Mouse (Mus musculus) forebrain, embryonic 16.5 days (tissue): ENCODE results near the gene Cnst. TPM values are rescaled to one million over a fixed set of nuclear protein-coding genes. Genes with fewer than 3 reads are reported as not detected.

Source experiments
- ATAC-seq: fragments of 200-750 bp; cut with Nextera tagmentation; 2 replicates; pipeline ENCODE4 v1.8.0; 2017; ENCODE audit warnings: mild to moderate bottlenecking, moderate library complexity
- H3K27ac ChIP-seq: fragments of 300-500 bp; sonication (generic); 2 replicates; pipeline ENCODE4 v1.5.1; 2014; ENCODE audit warnings: low read length, control low read depth
- H3K27me3 ChIP-seq: fragments of 300-500 bp; sonication (generic); replicated peaks from 2 replicates; pipeline ENCODE4 v1.6.1; 2014; ENCODE audit warnings: low read length; ENCODE audit not compliant: control insufficient read depth, insufficient read depth
- H3K36me3 ChIP-seq: fragments of 300-500 bp; sonication (generic); 2 replicates; pipeline ENCODE4 v1.6.1; 2014; ENCODE audit not compliant: control insufficient read depth, insufficient read depth
- H3K4me1 ChIP-seq: fragments of 300-500 bp; sonication (generic); replicated peaks from 2 replicates; pipeline ENCODE4 v1.6.1; 2014; ENCODE audit warnings: low read length; ENCODE audit not compliant: control insufficient read depth, insufficient read depth
- H3K4me2 ChIP-seq: fragments of 300-500 bp; sonication (generic); 2 replicates; pipeline ENCODE4 v1.6.1; 2014; ENCODE audit warnings: mild to moderate bottlenecking, low read length, control low read depth
- H3K4me3 ChIP-seq: fragments of 300-500 bp; sonication (generic); replicated peaks from 2 replicates; pipeline ENCODE4 v1.5.1; 2014; ENCODE audit warnings: mild to moderate bottlenecking, low read length, control low read depth
- H3K9ac ChIP-seq: fragments of 300-500 bp; sonication (generic); replicated peaks from 2 replicates; pipeline ENCODE4 v1.6.1; 2014; ENCODE audit warnings: low read depth, low read length, control low read depth
- H3K9me3 ChIP-seq: fragments of 300-500 bp; sonication (generic); 2 replicates; pipeline ENCODE4 v1.6.1; 2016; ENCODE audit warnings: low read length; ENCODE audit not compliant: control insufficient read depth
- WGBS: fragments of 180-500 bp; shearing (Covaris S2); extraction: QIAGEN DNeasy Blood & Tissue Kit; methylation state at CpG from one replicate; pipeline ENCODE4 v1.1.7; 2014; 5-methylcytosine and 5-hydroxymethylcytosine counted together
- polyA plus RNA-seq: library from polyadenylated mRNA; unstranded; fragments of >200 nt; fragmentation: Nextera tagmentation; extraction: Ambion mirVana; gene quantifications from 2 replicates; pipeline ENCODE4 v1.2.1, GENCODE M21; 2015

Cnst gene
- polyA plus RNA-seq, 1 experiment from 2014 or later = 32.4 TPM

- ATAC-seq = no peak
These were observed 5.8 kb downstream of the Cnst start for GRCm38 (mm10) chr1:179551921-179552320.

GRCm38 (mm10) chr1:179552751-179553150 is 6.6 kb downstream of the Cnst start:
- no peaks in the 10 kb centered on the region for H3K27me3 ChIP-seq
- H3K27ac ChIP-seq = no peak overlapping the region
- H3K9ac ChIP-seq = no peak overlapping the region
- H3K36me3 ChIP-seq = no peaks in the 10 kb centered on the region; the same call in 1 of the 2 replicates
- H3K4me3 ChIP-seq = no peak overlapping the region
- no peak overlapping the region for H3K4me2 ChIP-seq
- no peak for ATAC-seq
- no peaks in the 10 kb centered on the region for H3K9me3 ChIP-seq
- 48% methylated on average over 7 of the region's 7 CpGs for WGBS
- H3K4me1 ChIP-seq = peaks cover 14% of the 10 kb centered on the region

More at GRCm38 (mm10) chr1:179551921-179552320, 5.8 kb downstream of the Cnst start:
- Histone ChIP-seq H3K9ac (no peak overlapping the region), H3K4me1 (peaks cover 21% of the 10 kb centered on the region), H3K4me2 (no peak overlapping the region), H3K27ac (no peak overlapping the region), H3K27me3 (no peaks in the 10 kb centered on the region), H3K9me3 (no peaks in the 10 kb centered on the region), H3K4me3 (no peak overlapping the region), H3K36me3 (no peaks in the 10 kb centered on the region; the same call in 1 of the 2 replicates)
- WGBS = 84% methylated on average over 4 of the region's 4 CpGs

GRCm38 (mm10) chr1:179553197-179553948 is 7.2 kb downstream of the Cnst start:
- H3K9me3 ChIP-seq = no peaks in the 10 kb centered on the region
- WGBS = 58% methylated on average over 5 of the region's 5 CpGs
- H3K4me3 ChIP-seq = no peak overlapping the region
- no peak for ATAC-seq
- no peaks in the 10 kb centered on the region; the same call in 1 of the 2 replicates for H3K36me3 ChIP-seq
- H3K4me2 ChIP-seq = no peak overlapping the region
- H3K4me1 ChIP-seq = peaks cover 9% of the 10 kb centered on the region
- H3K9ac ChIP-seq = no peak overlapping the region
- H3K27me3 ChIP-seq = no peaks in the 10 kb centered on the region
- H3K27ac ChIP-seq = no peak overlapping the region

- Histone ChIP-seq H3K9ac (no peak overlapping the region), H3K9me3 (no peaks in the 10 kb centered on the region), H3K27me3 (no peaks in the 10 kb centered on the region), H3K36me3 (no peaks in the 10 kb centered on the region; the same call in 1 of the 2 replicates), H3K4me3 (no peak overlapping the region), H3K4me1 (0 out of 2 replicates have a peak, but pooled peaks cover 8% of the 10 kb centered on the region), H3K27ac (no peak overlapping the region), H3K4me2 (no peak overlapping the region)
- 87% methylated on average over 4 of the region's 4 CpGs for WGBS
- no peak for ATAC-seq
These were observed 7.8 kb downstream of the Cnst start for GRCm38 (mm10) chr1:179553949-179554347.

GRCm38 (mm10) chr1:179556921-179557320 is 10.8 kb downstream of the Cnst start:
- Histone ChIP-seq H3K9me3 (no peaks in the 10 kb centered on the region), H3K36me3 (no peaks in the 10 kb centered on the region), H3K4me3 (no peak overlapping the region), H3K4me2 (no peak overlapping the region), H3K9ac (no peak overlapping the region), H3K27ac (no peak overlapping the region), H3K4me1 (0 out of 2 replicates have a peak, but pooled peaks cover 2% of the 10 kb centered on the region), H3K27me3 (no peaks in the 10 kb centered on the region)
- ATAC-seq = no peak
- 82% methylated on average over 3 of the region's 3 CpGs for WGBS

GRCm38 (mm10) chr1:179559446-179560194 is 13.4 kb downstream of the Cnst start:
- no peak for ATAC-seq
- H3K4me1 ChIP-seq = no peaks in the 10 kb centered on the region
- no peaks in the 10 kb centered on the region for H3K36me3 ChIP-seq
- no peaks in the 10 kb centered on the region for H3K27me3 ChIP-seq
- H3K27ac ChIP-seq = no peak overlapping the region
- 78% methylated on average over 11 of the region's 11 CpGs for WGBS
- no peak overlapping the region for H3K4me2 ChIP-seq
- H3K9ac ChIP-seq = no peak overlapping the region
- H3K4me3 ChIP-seq = no peak overlapping the region
- no peaks in the 10 kb centered on the region for H3K9me3 ChIP-seq

GRCm38 (mm10) chr1:179560845-179561430 is 14.8 kb downstream of the Cnst start:
- WGBS = 90% methylated on average over 6 of the region's 6 CpGs

GRCm38 (mm10) chr1:179563211-179563610 is 17.0 kb downstream of the Cnst start:
- 86% methylated on average over 4 of the region's 4 CpGs for WGBS
- ATAC-seq = no peak
- Histone ChIP-seq H3K36me3 (no peaks in the 10 kb centered on the region), H3K27me3 (no peaks in the 10 kb centered on the region), H3K4me3 (no peak overlapping the region), H3K4me2 (no peak overlapping the region), H3K4me1 (0 out of 2 replicates have a peak, but pooled peaks cover 5% of the 10 kb centered on the region), H3K27ac (no peak overlapping the region), H3K9me3 (no peaks in the 10 kb centered on the region), H3K9ac (no peak overlapping the region)

More at GRCm38 (mm10) chr1:179560845-179561430, 14.8 kb downstream of the Cnst start:
- H3K27ac ChIP-seq = no peak overlapping the region
- H3K36me3 ChIP-seq = no peaks in the 10 kb centered on the region
- no peak for ATAC-seq
- no peak overlapping the region for H3K4me3 ChIP-seq
- no peak overlapping the region for H3K9ac ChIP-seq
- H3K9me3 ChIP-seq = no peaks in the 10 kb centered on the region
- no peaks in the 10 kb centered on the region for H3K4me1 ChIP-seq
- no peaks in the 10 kb centered on the region for H3K27me3 ChIP-seq
- H3K4me2 ChIP-seq = no peak overlapping the region

- H3K4me2 ChIP-seq = no peak overlapping the region
- H3K27me3 ChIP-seq = no peaks in the 10 kb centered on the region
- 88% methylated on average over 5 of the region's 5 CpGs for WGBS
- no peak overlapping the region for H3K4me3 ChIP-seq
- no peaks in the 10 kb centered on the region for H3K36me3 ChIP-seq
- no peak overlapping the region for H3K27ac ChIP-seq
- H3K4me1 ChIP-seq = 0 out of 2 replicates have a peak, but pooled peaks cover 5% of the 10 kb centered on the region
- no peak for ATAC-seq
- H3K9me3 ChIP-seq = no peaks in the 10 kb centered on the region
- no peak overlapping the region for H3K9ac ChIP-seq
These were observed 17.8 kb downstream of the Cnst start for GRCm38 (mm10) chr1:179563926-179564325.
